Comparison of ENCODE assay signal across 15 mouse cellular contexts in the genomic region with DNA sequence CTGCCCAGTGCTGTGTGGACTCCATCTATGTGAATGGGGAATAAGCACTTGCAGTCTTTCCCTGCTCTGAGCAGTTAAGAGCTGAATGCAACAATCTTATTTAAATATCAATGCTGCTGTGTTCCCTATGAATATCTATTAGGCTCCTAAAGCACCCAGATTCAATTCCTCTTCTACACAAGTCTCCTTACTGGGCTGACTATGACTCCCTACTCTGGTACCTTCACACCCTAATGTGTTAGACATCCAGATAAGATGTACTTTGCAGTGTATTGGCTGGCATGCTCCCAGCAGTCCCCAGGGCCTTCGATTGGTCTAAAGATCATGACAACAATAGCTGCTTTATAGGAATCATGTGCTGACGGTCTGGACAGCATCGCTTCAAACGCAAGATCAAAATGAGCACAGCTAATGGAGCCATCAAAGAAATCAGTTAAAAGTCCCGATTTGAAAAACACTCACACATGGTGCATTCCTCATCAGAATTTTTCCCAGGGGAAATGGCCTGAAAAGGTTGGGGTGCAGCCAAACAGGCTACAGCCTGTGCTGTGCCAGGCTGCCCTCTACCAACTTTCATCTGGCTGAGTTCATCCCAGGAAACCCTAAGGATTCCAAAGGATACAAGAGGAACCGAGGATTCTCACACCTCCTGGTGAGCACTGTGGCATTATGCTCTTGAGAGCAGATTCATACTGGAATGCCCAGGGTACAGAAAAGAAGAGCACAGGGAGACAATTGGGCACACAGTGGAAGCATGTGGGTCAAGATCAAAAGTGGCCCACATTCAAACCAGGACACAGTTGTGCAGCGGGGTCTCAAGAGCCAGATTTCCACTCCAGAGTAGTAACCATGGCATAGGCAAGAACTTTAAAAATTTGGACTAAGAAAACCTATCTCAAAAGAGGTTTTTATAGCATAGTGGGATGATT.
A peak's percentile ranks its signal among the peaks of the same experiment; 100 is the strongest.
DNase-seq lines count a peak whose midpoint lies in the region; ATAC-seq lines count a peak whose summit lies in the region.
"Had no signal": no experiment of that assay in that cellular context is flagged by ENCODE, and none has a peak within 500 bp of the region (broad histone marks: within the 10 kb centered on the region; RNA-seq: fewer than 3 reads in every experiment).

No protein-coding gene starts in this region.

- DNase-seq in layer of hippocampus, postnatal 10 days (ENCODE audit: low spot score in 2 of 2), result peak; percentile 23 to 31
- no peak for DNase-seq in layer of hippocampus, adult 11-12 months (ENCODE audit: low spot score)
- DNase-seq in Muller cell, postnatal 12 days (ENCODE audit: inconsistent ontology term), result peak; percentile 69
- no peak for DNase-seq in adrenal gland, postnatal 25 days
- DNase-seq: adrenal gland, postnatal 36 days; cerebellum, adult 8-10 months; gastrocnemius, adult 2 months; liver, embryonic 13.5 days; lung, postnatal 4 days had no signal

- ATAC-seq in forebrain, embryonic 13.5 days, result peak; percentile 91
- ATAC-seq in midbrain, embryonic 13.5 days, result peak; percentile 88
- ATAC-seq in CD4-positive, CD25-positive, alpha-beta regulatory T cell, adult 4 months, result no peak
- ATAC-seq: intestine, embryonic 15.5 days had no signal

- WGBS in forebrain, embryonic 13.5 days, result 34% methylated on average over 7 of the region's 7 CpGs
- WGBS in midbrain, embryonic 13.5 days, result 43% methylated on average over 7 of the region's 7 CpGs

- H3K4me1 ChIP-seq in forebrain, embryonic 13.5 days, result peaks cover 12% of the 10 kb centered on the region
- 0 out of 2 replicates have a peak, but pooled peaks cover 5% of the 10 kb centered on the region for H3K4me1 ChIP-seq in midbrain, embryonic 13.5 days (replicated peaks)
- H3K4me1 ChIP-seq: embryonic facial prominence, embryonic 13.5 days; intestine, embryonic 15.5 days; liver, embryonic 13.5 days had no signal

- H3K4me3 ChIP-seq in forebrain, embryonic 13.5 days, result no peak overlapping the region
- H3K4me3 ChIP-seq in midbrain, embryonic 13.5 days (replicated peaks), result no peak overlapping the region
- H3K4me3 ChIP-seq: embryonic facial prominence, embryonic 13.5 days; gastrocnemius, adult 2 months; heart, embryonic 13.5 days; intestine, embryonic 15.5 days; liver, embryonic 13.5 days had no signal

- no peaks in the 10 kb centered on the region for H3K27me3 ChIP-seq in forebrain, embryonic 13.5 days
- no peaks in the 10 kb centered on the region for H3K27me3 ChIP-seq in midbrain, embryonic 13.5 days
- H3K27me3 ChIP-seq: embryonic facial prominence, embryonic 13.5 days; heart, embryonic 13.5 days; intestine, embryonic 15.5 days; liver, embryonic 13.5 days had no signal

- H3K27ac ChIP-seq in forebrain, embryonic 13.5 days, result no peak overlapping the region
- no peak overlapping the region for H3K27ac ChIP-seq in midbrain, embryonic 13.5 days
- H3K27ac ChIP-seq: embryonic facial prominence, embryonic 13.5 days; gastrocnemius, adult 2 months; heart, embryonic 13.5 days; intestine, embryonic 15.5 days; liver, embryonic 13.5 days had no signal

- no peak overlapping the region; the same call in 1 of the 2 replicates for H3K4me2 ChIP-seq in forebrain, embryonic 13.5 days
- H3K4me2 ChIP-seq in midbrain, embryonic 13.5 days (replicated peaks), result no peak overlapping the region
- H3K4me2 ChIP-seq: embryonic facial prominence, embryonic 13.5 days; heart, embryonic 13.5 days; intestine, embryonic 15.5 days; liver, embryonic 13.5 days had no signal

- H3K9me3 ChIP-seq in forebrain, embryonic 13.5 days (replicated peaks), result no peaks in the 10 kb centered on the region
- no peaks in the 10 kb centered on the region for H3K9me3 ChIP-seq in midbrain, embryonic 13.5 days
- H3K9me3 ChIP-seq: embryonic facial prominence, embryonic 13.5 days; heart, embryonic 13.5 days; intestine, embryonic 15.5 days; liver, embryonic 13.5 days had no signal

- no peak overlapping the region for H3K9ac ChIP-seq in forebrain, embryonic 13.5 days
- H3K9ac ChIP-seq in midbrain, embryonic 13.5 days (replicated peaks), result no peak overlapping the region
- H3K9ac ChIP-seq: embryonic facial prominence, embryonic 13.5 days; heart, embryonic 13.5 days; intestine, embryonic 15.5 days; liver, embryonic 13.5 days had no signal

- no peaks in the 10 kb centered on the region for H3K36me3 ChIP-seq in forebrain, embryonic 13.5 days (ENCODE audit: poor library complexity, severe bottlenecking)
- no peaks in the 10 kb centered on the region for H3K36me3 ChIP-seq in midbrain, embryonic 13.5 days
- H3K36me3 ChIP-seq: embryonic facial prominence, embryonic 13.5 days; heart, embryonic 13.5 days; intestine, embryonic 15.5 days; liver, embryonic 13.5 days had no signal

Comparison
In these comparisons a context has a peak if more than half of its experiments do, and no peak if none do; other contexts are left out.
1. DNase-seq: peak in layer of hippocampus, postnatal 10 days (2 of 2) and Muller cell, postnatal 12 days (single experiment); none in layer of hippocampus, adult 11-12 months (single experiment) and adrenal gland, postnatal 25 days (single experiment).